Mouse (Mus musculus): ENCODE data around the gene Aqp2. TPM values are rescaled to one million over a fixed set of nuclear protein-coding genes. Genes with fewer than 3 reads are reported as not detected.

Gene Aqp2
- polyA plus RNA-seq (2015; fragmentation: Nextera tagmentation; extraction: Ambion mirVana), result not detected in 2 replicates

DNA sequence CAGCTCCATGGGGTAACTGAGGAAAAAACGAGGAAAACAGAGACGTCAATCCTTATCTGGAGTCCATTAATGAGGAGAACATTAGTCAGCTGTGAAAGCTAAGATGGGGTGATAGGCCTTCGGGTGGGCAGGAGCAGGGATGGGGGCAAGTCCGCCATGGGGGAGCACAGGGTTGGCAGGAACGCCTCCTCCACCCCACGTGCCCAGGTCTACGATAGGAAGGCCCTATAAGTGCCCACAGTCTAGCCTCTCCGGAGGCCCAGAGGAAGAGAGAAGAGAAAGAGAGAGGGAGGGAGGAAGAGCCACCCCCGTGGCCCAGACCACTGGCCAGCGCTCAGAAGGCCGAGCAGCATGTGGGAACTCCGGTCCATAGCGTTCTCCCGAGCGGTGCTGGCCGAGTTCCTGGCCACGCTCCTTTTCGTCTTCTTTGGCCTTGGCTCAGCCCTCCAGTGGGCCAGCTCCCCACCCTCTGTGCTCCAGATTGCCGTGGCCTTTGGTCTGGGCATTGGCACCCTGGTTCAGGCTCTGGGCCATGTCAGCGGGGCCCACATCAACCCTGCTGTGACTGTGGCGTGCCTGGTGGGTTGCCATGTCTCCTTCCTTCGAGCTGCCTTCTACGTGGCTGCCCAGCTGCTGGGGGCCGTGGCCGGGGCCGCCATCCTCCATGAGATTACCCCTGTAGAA lies at the start of gene Aqp2:
TSS of gene Aqp2 (plus strand) at position 254 of the 684 bp plus-strand sequence.
- H3K27ac ChIP-seq (ENCODE audit: low read length), result no peak within 1 kb of the TSS
- H3K4me2 ChIP-seq (replicated peaks; ENCODE audit: low read depth, low read length), result no peak within 1 kb of the TSS
- H3K4me3 ChIP-seq (ENCODE audit: low read depth, low read length), result no peak within 1 kb of the TSS

DNA sequence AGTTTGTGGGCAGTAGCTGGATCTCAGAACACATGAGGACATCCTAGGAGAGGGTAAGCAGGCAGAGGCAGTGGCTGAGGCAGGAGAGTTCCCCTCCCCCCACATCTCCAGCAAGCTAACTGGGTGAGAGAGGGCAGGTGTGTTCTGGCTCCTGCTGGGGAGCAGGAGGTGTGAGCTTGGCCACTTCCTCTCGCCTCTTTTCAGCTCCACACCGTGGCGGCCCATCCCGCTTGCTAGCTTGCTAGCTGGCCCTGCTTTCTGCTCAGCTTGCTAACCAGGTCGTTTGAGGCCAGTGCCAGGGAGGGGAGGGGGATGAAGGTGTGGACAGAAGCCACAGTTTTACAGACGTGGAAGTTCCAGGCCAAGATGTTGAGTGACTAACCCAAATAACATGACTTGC lies 47.7 kb upstream of the Aqp2 start:
- Histone ChIP-seq H3K36me3 (ENCODE audit: insufficient read depth, low read length) (no peaks in the 10 kb centered on the region), H3K4me1 (ENCODE audit: insufficient read depth, low read depth, low read length) (no peaks in the 10 kb centered on the region), H3K27me3 (replicated peaks; ENCODE audit: insufficient read depth, low read length) (no peaks in the 10 kb centered on the region), H3K9me3 (ENCODE audit: low read length) (no peaks in the 10 kb centered on the region), H3K4me2 (replicated peaks; ENCODE audit: low read depth, low read length) (no peak overlapping the region), H3K27ac (ENCODE audit: low read length) (no peak overlapping the region), H3K9ac (replicated peaks; ENCODE audit: low read depth) (no peak overlapping the region), H3K4me3 (ENCODE audit: low read depth, low read length) (no peak overlapping the region)
- 21% methylated on average over 6 of the region's 6 CpGs for WGBS
- DNase-seq (ENCODE audit: low spot score) (no peak), ATAC-seq (no peak)
- TF ChIP-seq EP300 (IDR thresholded peaks at IDR 0.05), result no peak
- TF ChIP-seq CTCF (IDR thresholded peaks at IDR 0.05), result no peak

More for the DNA sequence above, at the start of gene Aqp2:
- H3K9me3 ChIP-seq (ENCODE audit: low read length), result no peaks in the 10 kb centered on the region
- H3K36me3 ChIP-seq (ENCODE audit: insufficient read depth, low read length), result no peaks in the 10 kb centered on the region
- peaks cover 4% of the 10 kb centered on the region for H3K4me1 ChIP-seq (ENCODE audit: insufficient read depth, low read depth, low read length)
- peaks cover 32% of the 10 kb centered on the region for H3K27me3 ChIP-seq (replicated peaks; ENCODE audit: insufficient read depth, low read length)
- no peak for DNase-seq (ENCODE audit: low spot score)
- TF ChIP-seq EP300 (IDR thresholded peaks at IDR 0.05) (no peak), CTCF (IDR thresholded peaks at IDR 0.05) (no peak)
- no peak for ATAC-seq
- no peak within 1 kb of the TSS for H3K9ac ChIP-seq (replicated peaks; ENCODE audit: low read depth)
- 76% methylated on average over 24 of the region's 26 CpGs for WGBS

- no peak overlapping the region for H3K9ac ChIP-seq (replicated peaks; ENCODE audit: low read depth)
- no peaks in the 10 kb centered on the region for H3K27me3 ChIP-seq (replicated peaks; ENCODE audit: insufficient read depth, low read length)
- no peaks in the 10 kb centered on the region for H3K9me3 ChIP-seq (ENCODE audit: low read length)
- no peak for TF ChIP-seq EP300 (IDR thresholded peaks at IDR 0.05)
- peak; percentile 51 for TF ChIP-seq CTCF (IDR thresholded peaks at IDR 0.05)
- no peaks in the 10 kb centered on the region for H3K36me3 ChIP-seq (ENCODE audit: insufficient read depth, low read length)
- H3K4me3 ChIP-seq (ENCODE audit: low read depth, low read length), result no peak overlapping the region
- H3K4me2 ChIP-seq (replicated peaks; ENCODE audit: low read depth, low read length), result no peak overlapping the region
- no peak overlapping the region for H3K27ac ChIP-seq (ENCODE audit: low read length)
- DNase-seq (ENCODE audit: low spot score) (no peak), ATAC-seq (no peak; the same call in 1 of the 2 replicates)
- 70% methylated on average over 3 of the region's 3 CpGs for WGBS
- no peaks in the 10 kb centered on the region for H3K4me1 ChIP-seq (ENCODE audit: insufficient read depth, low read depth, low read length)
These were observed 46.8 kb upstream of the Aqp2 start for GRCm38 (mm10) chr15:99532023-99532422.

DNA sequence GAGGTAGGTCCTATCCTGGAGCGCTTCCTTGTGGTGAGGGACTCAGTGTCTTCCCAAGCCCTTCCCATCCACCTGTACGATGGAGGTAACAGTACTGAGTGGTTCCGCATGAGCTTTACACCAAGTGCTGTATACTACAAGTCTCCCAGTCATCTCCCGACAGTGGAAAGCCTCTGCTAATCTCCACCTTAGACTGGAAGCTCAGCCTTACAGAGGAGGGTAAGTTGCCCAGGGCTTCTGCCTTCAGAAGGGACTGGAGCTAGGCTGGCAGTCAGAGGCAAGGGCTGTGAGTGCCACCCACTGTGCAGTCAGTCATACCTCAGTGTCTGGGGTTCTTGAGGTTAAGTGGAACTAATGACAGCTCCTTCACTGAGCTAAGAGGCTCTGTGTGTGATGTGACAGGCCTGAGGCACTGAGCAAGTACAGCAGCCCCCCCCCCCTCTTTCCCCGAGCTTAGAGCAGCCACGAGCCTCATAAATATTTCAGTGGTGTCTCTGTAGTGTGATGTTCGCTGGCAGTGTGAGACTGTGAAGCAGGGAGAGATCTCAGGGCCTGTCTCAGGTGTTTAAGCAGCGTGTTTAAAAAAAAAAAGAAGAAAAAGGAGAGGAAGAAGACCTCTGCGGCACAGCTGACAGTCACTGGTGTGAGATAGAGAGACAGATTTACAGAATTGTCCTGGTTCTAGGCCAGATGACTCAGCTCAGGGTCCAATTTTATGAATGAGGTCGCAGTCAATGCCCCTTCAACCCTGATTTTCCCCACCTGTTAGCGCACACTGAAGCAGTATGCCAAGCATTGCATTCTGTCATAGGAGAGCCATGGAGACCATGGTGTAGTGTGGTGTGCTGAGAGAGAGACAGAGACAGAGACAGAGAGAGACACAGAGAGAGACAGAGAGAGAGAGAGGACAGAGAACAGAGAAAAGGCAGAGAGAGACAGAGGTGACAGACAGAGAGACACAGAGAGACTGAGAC lies 41.7 kb upstream of the Aqp2 start:
- Histone ChIP-seq H3K9ac (replicated peaks; ENCODE audit: low read depth) (no peak overlapping the region), H3K27me3 (replicated peaks; ENCODE audit: insufficient read depth, low read length) (no peaks in the 10 kb centered on the region), H3K4me2 (replicated peaks; ENCODE audit: low read depth, low read length) (no peak overlapping the region), H3K9me3 (ENCODE audit: low read length) (no peaks in the 10 kb centered on the region), H3K27ac (ENCODE audit: low read length) (no peak overlapping the region), H3K4me3 (ENCODE audit: low read depth, low read length) (no peak overlapping the region), H3K4me1 (ENCODE audit: insufficient read depth, low read depth, low read length) (no peaks in the 10 kb centered on the region), H3K36me3 (ENCODE audit: insufficient read depth, low read length) (no peaks in the 10 kb centered on the region)
- peak; percentile 52 for DNase-seq (ENCODE audit: low spot score)
- TF ChIP-seq EP300 (IDR thresholded peaks at IDR 0.05), result no peak
- ATAC-seq, result peak; percentile 82
- WGBS, result 47% methylated on average over 11 of the region's 11 CpGs

GRCm38 (mm10) chr15:99539891-99540290 lies 39.0 kb upstream of the Aqp2 start:
- no peak overlapping the region for H3K4me3 ChIP-seq (ENCODE audit: low read depth, low read length)
- TF ChIP-seq CTCF (IDR thresholded peaks at IDR 0.05), result no peak
- peak; percentile 59 for TF ChIP-seq EP300 (IDR thresholded peaks at IDR 0.05)
- H3K4me2 ChIP-seq (replicated peaks; ENCODE audit: low read depth, low read length), result no peak overlapping the region
- ATAC-seq (peak; percentile 75), DNase-seq (ENCODE audit: low spot score) (peak; percentile 41)
- no peak overlapping the region for H3K9ac ChIP-seq (replicated peaks; ENCODE audit: low read depth)
- WGBS, result 45% methylated on average over 8 of the region's 8 CpGs
- no peaks in the 10 kb centered on the region; the same call in 1 of the 2 replicates for H3K4me1 ChIP-seq (ENCODE audit: insufficient read depth, low read depth, low read length)
- H3K36me3 ChIP-seq (ENCODE audit: insufficient read depth, low read length), result no peaks in the 10 kb centered on the region
- H3K9me3 ChIP-seq (ENCODE audit: low read length), result no peaks in the 10 kb centered on the region
- H3K27me3 ChIP-seq (replicated peaks; ENCODE audit: insufficient read depth, low read length), result no peaks in the 10 kb centered on the region
- no peak overlapping the region for H3K27ac ChIP-seq (ENCODE audit: low read length)

GRCm38 (mm10) chr15:99544047-99544446 lies 34.8 kb upstream of the Aqp2 start:
- Histone ChIP-seq H3K9ac (replicated peaks; ENCODE audit: low read depth) (no peak overlapping the region), H3K27me3 (replicated peaks; ENCODE audit: insufficient read depth, low read length) (no peaks in the 10 kb centered on the region), H3K4me3 (ENCODE audit: low read depth, low read length) (no peak overlapping the region), H3K4me1 (ENCODE audit: insufficient read depth, low read depth, low read length) (no peaks in the 10 kb centered on the region; the same call in 1 of the 2 replicates), H3K36me3 (ENCODE audit: insufficient read depth, low read length) (no peaks in the 10 kb centered on the region), H3K9me3 (ENCODE audit: low read length) (no peaks in the 10 kb centered on the region), H3K27ac (ENCODE audit: low read length) (no peak overlapping the region), H3K4me2 (replicated peaks; ENCODE audit: low read depth, low read length) (no peak overlapping the region)
- TF ChIP-seq CTCF (IDR thresholded peaks at IDR 0.05), result no peak
- no peak for TF ChIP-seq EP300 (IDR thresholded peaks at IDR 0.05)
- 54% methylated on average over 7 of the region's 7 CpGs for WGBS
- ATAC-seq (no peak), DNase-seq (ENCODE audit: low spot score) (no peak)

Data from lung, postnatal 0 days (tissue).